Mouse (Mus musculus) cerebellum, postnatal 4 days (tissue): ENCODE data around the gene Camk1d.
A peak's percentile ranks its signal among the peaks of the same experiment; 100 is the strongest.

ENCODE experiments used
- DNase-seq, 2 experiments: peaks; one replicate each; pipeline ENCODE4 v3.0.0; 2022; ENCODE audit warnings: low spot score in 2 of 2, mixed read lengths in 1 of 2

The Camk1d gene

DNA sequence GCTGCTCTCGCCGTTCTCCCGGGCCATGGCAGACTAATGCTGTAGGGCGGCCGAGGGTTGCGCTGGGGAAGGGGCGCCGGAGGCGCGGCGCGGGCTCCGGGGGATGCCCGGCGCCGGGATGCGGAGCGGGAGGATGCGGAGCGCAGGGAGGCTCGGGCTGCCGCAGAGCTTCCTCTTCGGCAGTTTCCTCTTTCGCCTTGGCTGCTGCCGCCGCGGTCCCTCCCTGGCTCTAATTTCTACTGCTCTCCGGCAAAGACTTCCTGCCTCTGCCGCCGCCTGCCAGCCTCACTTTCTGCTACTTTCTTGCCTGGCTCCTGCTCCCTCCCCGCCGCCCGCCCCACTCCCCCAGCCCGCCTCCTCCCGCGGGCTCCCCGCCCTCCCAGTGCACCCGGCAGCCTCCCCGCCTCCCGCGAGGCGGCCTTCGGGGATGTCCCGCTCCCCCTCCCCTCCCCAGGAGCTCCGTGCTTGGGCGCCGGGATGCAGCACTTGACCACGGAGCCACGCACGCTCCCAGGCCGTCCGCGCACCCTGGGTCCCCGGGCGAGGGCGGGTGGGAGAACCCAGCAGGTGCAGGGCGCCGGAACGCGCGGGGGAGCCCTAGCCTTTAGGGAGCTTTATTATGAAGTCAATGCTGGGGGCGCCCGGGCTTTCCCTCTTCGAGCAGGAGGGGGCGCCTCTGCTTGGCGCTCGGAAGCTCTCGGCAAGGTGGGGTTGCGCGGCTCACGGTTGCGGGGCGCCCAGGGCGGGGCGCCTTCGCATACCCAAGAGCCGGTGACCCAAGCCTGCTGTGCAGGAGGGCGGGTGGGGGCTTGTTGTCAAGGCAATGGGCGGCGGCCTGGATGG, at the start of gene Camk1d:
Gene Camk1d, minus strand, starts transcription at position 305 of the 843 bp plus-strand sequence.
- peak; percentile 47 to 72 for DNase-seq

DNA sequence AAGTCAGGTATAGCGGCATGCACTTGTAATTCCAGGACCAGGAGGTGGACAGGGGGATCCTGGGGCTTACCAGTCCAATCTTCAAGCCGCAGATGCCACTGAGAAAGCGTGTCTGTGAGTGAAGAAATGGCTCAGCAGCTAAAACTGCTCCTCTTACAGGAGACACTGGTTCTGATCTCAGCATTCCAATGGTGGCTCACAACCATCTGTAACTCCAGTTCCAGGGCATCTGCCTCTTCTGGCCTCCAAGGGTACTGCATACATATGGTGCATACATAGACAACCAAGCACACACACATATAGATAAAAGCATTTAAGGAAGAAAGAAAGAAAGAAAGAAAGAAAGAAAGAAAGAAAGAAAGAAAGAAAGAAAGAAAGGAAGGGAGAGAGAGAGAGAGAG, 47.7 kb upstream of the Camk1d start:
- no peak for DNase-seq

DNA sequence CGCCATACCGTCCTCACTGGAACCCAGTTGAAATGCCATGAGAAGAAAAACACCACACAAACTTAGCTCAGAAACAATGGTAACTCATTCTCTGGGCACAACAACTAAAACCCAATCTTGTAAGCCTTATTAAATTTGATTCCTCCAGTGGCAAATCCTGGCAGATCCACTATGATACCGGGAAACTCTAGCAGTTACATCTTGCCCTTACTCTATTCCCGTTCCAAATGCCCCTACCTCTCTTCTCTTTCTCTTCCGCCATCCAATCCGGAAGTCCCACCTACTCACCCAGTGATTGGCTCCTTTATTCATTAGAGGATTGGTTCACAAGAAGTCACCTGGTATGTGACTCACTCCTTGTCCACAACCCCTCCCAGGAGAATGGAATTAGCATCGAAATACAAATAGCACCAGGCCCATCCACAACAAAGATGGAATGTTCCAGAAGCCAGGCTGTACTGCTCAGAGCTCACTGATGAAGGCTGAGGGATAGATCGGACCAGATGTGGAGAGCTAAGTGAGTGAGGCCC, 46.2 kb upstream of the Camk1d start:
- DNase-seq, result no peak

DNA sequence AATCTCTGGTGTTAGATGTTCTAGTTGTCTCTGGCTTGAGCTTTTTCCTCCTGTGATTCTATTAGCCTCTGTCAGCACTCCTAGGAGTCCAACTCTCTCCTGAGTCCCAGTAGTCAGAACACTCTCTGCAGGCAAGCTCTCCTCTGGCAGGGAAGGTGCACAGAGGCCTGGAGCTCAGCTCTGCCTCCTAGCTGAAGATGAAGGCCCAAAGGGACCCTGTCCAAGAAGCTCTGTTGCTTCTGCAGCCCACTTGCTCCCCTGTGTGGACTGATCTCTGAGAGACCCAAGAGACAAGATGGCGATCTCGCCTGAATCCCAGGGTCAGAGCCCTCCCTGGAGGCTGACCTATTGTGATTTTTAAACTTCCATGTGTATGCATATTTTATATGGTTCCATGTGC, 44.3 kb upstream of the Camk1d start:
- DNase-seq, result no peak

DNA sequence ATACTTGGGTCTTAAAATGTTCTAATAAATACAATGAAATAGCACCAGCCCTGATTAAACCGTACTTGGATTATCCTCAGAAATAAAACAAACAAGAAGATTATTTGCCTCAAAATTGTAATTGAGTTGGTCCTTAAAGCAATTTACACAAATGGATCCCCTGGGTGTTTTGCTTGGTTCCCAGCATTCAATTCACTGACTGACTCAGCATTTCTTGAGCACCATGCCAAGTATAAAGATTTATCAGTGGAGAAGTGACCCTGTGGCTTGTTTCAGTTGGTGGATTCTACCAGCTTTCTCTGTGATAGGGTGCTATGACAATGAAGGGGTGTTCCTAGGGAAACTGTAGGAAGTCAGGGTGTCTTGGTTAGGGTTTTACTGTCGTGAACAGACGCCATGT, 36.6 kb upstream of the Camk1d start:
- DNase-seq, result no peak

DNA sequence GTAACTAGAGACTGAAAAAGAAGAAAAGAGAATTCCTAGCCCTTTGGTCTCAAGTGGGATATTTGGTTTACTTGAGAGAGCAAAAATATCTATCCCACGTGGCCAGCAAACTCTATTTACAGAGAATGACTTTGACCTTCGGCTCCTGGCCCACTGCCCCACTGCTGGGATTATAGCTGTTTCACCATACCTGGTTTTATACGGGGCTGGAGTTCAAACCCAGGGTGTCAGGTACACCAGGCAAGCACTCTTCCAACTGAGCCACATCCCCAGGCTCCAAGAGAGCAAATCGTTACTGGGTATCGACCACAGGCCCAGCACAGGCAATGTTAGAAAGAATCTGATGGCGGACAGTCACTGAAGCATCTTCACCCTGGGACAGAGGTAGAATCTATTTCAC, 34.9 kb upstream of the Camk1d start:
- no peak for DNase-seq

DNA sequence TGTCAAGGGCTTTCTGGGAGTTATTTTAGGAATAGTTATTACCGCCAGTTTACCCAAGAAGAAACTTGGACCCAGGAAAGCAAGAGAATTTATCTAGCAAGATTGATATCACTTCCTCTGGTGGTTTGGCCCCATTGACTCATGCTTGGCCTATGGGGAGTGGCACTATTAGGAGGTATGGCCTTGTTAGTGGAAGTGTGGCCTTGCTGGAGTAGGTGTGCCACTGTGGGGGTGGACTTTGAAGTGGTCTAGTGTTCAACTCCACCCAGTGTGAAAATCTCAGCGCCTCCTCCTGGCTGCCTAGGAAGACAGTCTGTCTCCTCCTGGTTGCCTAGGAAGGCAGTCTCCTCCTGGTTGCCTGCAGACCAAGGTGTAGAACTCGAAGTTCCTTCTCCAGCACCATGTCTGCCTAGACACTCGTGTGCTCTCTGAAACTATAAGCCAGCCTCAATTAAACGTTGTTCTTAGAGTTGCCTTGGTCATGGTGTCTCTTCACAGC, 33.3 kb upstream of the Camk1d start:
- DNase-seq, result no peak

DNA sequence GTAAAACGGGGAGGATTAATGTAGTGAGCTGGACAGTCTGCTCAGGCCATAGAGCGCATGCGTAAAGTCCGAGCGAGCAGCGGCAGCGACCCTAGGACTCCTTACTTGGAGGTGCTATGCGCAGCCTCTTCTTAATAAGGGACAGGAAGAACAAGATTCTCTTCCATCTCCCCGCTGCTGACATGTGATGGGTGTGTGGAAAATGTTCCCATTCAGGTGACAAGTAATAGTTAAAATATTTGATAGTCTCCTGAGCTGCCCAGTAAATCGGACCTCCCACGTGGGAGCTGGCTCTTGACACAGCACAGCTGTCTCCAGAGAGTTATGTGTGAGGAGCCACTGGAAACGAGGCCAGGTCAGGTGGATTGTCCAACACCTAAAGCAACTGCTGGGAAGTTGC, 32.2 kb upstream of the Camk1d start:
- no peak for DNase-seq

DNA sequence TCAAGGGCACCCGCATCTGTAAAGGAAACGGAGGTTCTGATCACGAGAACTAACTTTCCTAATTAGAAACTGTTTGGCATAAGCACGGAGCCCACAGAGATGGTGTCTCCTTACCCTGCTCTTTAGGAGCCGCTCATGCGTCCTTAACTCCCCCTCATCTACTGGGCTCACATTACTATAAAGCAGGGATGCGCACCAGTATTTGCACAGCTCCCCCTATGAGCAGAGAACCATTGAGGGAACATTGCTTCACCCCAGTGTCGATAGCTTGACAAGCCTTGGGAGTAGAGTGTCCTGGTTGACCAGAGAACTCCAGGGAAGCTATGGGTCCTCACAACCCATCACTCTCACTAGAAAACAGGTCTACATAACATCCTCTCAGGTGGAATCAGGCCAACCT, 29.6 kb upstream of the Camk1d start:
- no peak for DNase-seq

DNA sequence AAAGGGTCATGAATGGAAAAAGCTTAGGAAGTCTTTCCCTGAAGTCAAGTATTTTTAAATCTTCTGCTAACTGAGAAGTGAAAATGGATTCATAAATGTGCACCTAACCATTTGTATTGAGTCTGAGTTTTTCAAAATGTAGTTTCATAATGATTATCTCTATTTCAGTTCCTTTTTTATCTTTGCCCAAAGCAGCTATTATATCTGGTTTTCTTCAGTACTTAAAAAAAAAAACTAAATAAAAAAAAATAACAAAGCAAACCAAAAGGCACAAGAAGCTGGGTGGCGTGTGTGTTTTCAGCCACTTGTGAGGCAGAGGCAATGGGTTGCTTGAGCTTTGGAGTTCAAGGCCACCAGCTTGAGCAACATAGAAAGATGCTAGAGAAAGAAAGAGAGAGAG, 26.6 kb upstream of the Camk1d start:
- no peak for DNase-seq

DNA sequence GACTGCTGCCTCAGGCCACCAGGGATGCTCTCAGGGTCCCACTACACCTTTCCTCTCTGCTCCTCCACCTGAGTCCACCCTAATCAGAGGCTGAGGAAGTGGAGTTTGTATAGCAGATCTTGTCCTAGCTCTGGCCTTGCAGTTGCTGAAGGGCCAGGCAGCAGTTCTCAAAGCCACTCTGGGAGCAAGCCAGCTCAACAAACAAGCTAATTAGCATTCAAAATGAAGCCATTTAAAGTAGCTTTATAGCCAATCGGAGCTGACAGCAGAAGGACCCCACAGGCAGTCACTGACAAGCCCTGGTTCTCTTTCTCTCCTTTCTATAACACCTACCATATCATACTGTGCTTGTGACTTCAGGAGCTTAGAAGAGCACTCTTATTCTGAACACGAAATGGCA, 21.6 kb upstream of the Camk1d start:
- no peak for DNase-seq

DNA sequence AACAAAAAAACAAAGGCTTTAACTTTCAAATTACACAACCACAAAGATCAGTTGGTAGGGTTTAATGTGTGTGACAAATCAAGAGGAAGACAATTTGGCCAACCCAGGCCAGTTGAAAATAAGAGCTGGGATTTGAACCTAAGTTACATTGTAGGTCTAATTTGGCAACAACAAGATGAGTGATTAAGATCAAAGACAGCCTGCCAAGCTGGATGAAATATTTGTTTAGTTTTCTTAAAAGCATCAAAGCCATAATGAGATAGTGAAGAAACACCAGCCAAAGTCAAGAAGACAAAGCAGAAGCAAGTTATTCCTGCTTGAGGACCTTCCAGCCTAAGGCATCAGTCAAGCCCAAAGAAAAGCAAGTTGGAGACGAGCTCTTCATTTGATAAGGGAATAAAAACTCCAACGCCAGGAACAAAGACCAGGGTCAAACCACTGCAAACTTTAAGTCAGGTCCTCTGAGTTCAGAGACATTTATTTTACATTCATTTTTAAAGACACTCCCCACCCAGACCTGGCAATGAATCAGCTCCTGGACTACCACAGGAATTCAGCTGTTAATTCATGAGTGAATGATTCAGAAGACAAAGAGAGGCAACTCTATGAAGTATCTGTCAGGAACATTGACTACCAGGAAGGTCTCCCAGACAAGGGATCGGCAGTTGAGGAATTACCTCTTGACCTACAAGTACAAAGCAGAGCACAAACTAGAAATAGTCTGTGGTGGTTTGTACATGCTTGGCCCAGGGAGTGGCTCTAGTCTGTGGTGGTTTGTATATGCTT, 19.2 kb upstream of the Camk1d start:
- DNase-seq, result no peak

DNA sequence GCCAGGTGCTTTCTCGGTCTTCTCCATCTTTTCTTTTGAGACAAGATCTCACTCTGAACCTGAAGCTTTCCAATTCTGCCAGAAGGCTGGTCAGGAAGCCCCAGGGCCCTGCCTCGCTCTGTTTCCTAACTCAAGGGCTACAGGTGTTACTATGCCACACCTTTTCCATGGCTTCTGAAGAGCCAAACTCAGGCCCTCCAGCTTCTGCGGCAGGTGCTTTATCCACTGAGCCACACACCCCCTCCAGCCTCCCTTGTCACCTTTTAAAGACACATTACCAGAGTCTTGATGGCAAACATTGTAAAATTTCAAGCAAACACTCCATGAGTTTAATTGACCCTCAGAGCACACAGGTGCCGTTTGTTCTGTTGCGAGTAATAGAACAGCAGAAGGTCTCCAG, 17.7 kb upstream of the Camk1d start:
- DNase-seq, result no peak

DNA sequence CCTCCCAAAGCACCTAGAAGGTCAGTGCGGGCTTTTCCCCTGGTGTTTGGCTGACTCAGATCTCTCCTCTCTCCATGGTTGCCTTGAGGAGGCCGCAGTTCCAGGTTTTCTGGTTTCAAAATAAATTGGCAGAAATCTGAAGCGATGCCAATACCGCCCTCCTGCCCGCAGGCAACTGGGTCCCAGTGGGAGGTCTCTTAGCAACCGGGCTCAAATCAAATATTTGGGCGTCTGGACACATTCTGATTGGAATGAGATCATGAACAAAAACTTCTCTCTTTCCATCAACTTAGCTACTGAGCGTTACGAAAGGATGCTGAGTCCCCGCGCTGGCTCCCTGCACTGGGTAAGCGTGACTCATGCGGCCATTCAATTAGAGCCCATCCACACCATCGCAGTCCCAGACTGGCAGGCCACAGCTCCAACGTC, 16.1 kb upstream of the Camk1d start:
- peak in 1 of 2 experiments; percentile 49 for DNase-seq

DNA sequence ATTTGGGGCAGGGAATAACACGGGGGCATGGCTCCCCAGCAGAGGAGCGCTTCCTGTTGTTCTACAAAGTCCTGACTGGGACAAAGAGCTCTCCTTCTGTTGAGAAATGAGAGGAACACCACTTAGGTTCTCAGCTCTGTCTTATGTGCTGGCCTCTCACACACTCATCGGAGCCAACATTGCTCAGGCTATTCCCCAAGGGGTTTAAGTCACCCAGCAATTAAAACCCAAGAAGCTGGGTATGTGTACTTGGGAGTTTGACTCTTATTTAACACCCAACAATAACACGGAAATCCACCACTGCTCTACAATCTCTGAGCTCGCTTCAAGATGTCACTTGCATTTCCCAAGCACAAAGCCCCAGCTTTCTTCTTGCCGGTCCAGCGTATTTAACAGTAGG, 15.6 kb upstream of the Camk1d start:
- no peak for DNase-seq

DNA sequence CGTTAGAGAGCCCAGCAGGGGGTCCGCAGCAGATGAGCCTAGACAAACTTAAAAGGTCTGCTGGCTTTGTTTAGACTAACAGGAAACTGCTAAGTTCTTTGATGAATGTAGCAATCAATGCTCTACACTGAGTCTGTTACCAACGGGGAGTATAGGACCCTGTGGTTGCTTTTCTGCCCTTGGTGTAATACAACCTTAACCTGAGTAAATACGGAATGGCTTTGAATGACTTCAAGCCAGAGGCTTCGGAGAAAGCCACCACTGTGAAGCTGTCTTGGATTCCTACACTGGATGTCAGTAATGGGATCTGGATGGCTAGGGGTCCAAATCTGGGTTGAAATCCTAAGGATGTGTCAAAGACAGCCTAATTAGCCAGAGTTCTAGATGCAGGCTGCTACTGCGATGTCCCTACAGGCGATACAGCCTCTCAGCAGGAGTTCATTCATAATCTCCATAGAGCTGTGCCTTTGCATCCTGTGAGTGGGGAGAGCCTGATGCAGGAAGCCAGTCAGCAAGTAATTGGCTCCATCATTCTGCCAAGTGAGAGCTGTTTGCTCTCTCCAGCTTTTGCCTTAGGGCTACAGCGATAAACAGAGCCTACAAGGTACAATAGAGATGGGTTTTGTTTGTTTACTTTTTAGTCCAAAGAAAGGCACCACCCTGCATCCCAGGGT, 10.8 kb upstream of the Camk1d start:
- no peak for DNase-seq

DNA sequence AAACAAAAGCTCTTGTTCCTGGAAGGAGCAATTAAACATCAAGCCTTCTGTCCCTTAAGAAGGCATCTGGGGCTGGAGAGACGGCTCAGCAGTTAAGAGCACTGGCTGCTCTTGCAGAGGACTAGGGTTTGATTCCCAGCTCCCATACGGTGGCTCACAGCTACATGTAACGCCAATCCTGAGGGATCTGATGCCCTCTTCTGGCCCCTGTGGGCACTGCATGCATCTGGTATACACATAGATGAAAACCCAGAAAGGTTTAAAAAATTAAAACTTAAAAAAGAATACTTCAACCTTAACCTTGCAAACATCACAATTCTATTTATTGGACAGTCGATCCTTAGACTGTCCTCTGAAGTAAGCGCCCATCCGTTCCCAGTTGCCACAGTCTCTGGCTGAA, 3.4 kb upstream of the Camk1d start:
- DNase-seq, result no peak

DNA sequence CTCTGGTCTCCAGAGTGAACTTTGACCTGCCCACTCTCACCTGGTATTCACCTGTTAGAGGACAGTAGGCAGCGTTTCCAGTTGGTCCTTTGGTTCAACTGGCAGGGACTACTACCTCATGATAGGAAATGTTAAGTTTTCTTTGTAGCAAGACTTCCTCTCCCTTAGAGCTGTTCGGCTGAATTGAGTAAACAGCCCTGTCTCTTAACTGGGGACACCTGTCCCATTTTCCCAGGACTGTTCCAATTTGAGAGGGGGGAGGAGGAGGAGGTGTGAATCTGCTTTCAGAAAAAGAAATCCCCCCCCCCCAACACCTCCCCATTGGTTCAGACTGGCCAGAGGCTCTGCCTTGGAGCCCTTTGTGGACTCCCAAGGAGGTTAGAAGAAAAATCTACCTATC, 1.2 kb upstream of the Camk1d start:
- DNase-seq, result no peak

DNA sequence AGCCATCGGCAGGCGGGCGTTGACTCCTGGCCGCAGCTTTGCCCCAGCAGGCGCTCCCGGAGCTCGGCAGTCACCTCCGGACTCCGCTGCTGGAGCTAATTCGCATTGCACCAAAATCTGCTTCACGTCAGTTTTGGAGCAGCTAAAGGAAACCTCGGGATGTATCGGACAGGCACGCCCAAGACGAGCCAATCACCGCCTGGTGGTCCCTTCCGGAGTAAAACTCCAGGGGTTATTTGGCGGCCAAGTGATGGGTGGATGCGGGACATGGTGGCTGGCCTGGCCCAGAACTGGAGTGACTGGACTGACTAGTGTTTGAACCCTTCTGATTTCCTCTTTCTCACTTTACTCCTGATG, 717 bp upstream of the Camk1d start:
- DNase-seq, result no peak

DNA sequence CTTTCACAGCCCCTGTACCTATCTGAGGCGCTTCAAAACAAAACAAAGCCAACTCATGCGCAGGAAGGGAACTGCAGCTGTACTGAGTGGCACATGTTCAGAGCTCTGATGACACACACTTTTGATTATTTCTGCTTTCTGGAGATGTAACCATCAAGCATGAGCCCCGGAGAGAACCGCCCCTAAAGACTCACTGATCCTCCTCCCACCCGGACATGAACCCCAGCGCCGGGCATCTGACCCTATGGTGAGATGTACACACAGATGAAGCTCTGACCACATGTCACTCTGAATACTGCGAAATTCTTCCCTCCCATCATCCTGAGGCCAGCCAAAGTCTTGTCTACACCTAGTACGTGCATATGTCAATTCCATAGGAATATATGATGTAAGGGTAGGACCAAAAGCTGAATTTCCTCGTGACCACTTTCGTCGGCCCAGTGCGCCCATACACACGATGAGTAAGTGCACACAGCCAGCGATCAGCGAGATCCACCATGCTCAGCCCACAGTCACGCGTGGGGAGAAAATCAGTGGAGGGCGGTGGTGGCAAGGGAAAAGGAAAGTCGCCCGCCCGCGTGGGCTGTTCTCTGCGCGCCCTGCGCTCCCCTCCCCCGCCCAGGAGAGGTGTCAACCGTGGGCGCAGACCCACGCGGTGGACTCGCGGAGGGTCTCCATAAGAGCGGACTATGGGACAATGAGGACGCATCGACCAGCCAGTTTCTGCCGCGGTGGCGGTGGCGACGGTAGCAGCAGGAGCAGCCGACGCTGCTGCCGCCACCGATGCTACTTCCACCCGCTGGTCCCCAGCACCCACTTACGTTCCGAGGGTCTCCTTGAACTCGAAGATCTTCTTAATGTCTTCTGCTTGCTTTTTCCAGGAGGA, 747 bp downstream of the Camk1d start:
- DNase-seq, result peak in 1 of 2 experiments; percentile 30

DNA sequence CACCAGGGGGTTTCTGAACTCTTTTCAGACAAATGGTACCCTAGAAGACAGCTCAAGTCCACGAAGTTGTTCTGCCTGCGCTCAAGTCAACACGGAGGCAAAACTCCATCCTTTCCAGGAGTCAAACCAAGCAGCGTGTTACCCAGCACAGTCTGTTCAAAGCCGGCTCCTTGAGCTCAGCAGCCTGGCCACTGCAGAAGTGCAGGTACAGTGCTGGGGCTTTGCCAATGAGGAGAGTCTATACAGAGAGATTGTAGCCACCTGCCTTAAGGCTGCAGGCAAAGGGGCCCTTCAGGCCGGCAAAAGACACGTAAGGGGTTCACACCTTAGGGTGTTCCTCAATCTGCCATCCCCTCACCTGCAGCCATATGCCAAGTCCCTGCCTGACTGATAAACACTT, 2.1 kb downstream of the Camk1d start:
- no peak for DNase-seq
